Mouse (Mus musculus): ENCODE data around the gene Ncoa3.

Ncoa3 gene

GRCm38 (mm10) chr2:165992270-165993172, at the start of gene Ncoa3:
Gene Ncoa3, plus strand, starts transcription at chr2:165992636.
- ChIA-PET POLR2A (interaction anchor here (0.6 to 11.6 kb wide), 80 partner anchors 8 to 1135 kb away, joined by 3 to 586 read pairs (median 5); partner anchors contain the start of genes Zmynd8 (in 2 of the 4) and Pltp (in 1 of the 4)), CTCF (interaction anchor here in 3 of 4 experiments (0.6 to 3.3 kb wide), 14 partner anchors 11 to 399 kb away, joined by 3 to 31 read pairs (median 4); no protein-coding TSS in a partner anchor)

- POLR2A ChIA-PET: interaction anchor here in 2 of 4 experiments (1.0 to 3.3 kb wide), 9 partner anchors 8 to 109 kb away, joined by 3 to 12 read pairs (median 3); no protein-coding TSS in a partner anchor
- CTCF ChIA-PET: interaction anchor here (0.6 to 3.8 kb wide), 15 partner anchors 12 to 641 kb away, joined by 3 to 31 read pairs (median 4); partner anchors contain the start of gene Ncoa3 (in 1 of the 4)
Measured at GRCm38 (mm10) chr2:165943113-165943512, 49.3 kb upstream of the Ncoa3 start.

DNA sequence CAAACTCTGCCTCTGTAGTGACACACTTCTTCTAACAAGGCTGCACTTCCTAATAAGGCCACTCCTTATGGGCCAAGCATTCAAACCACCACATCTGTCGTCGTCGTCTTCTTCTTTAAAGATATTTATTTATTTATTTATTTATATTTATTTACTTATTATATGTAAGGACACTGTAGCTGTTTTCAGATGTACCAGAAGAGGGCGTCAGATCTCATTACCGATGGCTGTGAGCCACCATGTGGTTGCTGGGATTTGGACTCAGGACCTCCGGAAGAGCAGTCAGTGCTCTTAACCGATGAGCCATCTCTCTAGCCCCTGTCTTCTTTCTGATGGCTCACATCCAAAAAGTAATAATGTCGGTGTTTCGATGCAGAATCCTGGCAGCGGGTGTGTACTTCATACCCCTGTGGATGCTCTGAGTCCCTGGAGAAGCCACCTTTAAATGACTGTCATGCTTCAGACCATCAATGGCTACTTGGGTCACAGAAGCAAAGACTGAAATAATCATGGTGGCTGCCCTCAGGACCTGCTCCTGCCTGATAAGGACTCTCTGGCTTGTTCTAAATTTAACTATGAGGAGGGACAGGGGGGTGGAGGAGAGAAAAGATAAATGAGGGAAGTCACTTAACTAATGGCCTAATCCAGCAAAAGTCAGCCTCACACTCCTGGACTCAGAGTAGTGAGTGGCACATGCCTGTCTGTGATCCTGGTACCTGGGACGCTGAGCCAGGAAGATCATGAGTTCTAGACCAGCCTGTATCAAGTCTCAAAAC, 47.7 kb upstream of the Ncoa3 start:
- CTCF ChIA-PET: interaction anchor here in 3 of 4 experiments (0.9 to 3.8 kb wide), 12 partner anchors 10 to 138 kb away, joined by 3 to 31 read pairs (median 5); partner anchors contain the start of gene Ncoa3 (in 1 of the 3)
- POLR2A ChIA-PET: interaction anchor here (0.6 to 3.3 kb wide), 19 partner anchors 15 to 846 kb away, joined by 3 to 12 read pairs (median 3); partner anchors contain the start of gene Ncoa3 (in 1 of the 4)

- POLR2A ChIA-PET: interaction anchor here in 3 of 4 experiments (0.6 to 1.9 kb wide), 5 partner anchors 13 to 134 kb away, joined by 3 to 13 read pairs (median 6); partner anchors contain the start of gene Ncoa3 (in 1 of the 3)
- CTCF ChIA-PET: interaction anchor here in 2 of 4 experiments (0.9 to 3.8 kb wide), 2 partner anchors 48 to 90 kb away, joined by 5 to 31 read pairs; partner anchors contain the start of gene Ncoa3 (in 1 of the 2)
Measured at GRCm38 (mm10) chr2:165946046-165946564, 46.3 kb upstream of the Ncoa3 start.

DNA sequence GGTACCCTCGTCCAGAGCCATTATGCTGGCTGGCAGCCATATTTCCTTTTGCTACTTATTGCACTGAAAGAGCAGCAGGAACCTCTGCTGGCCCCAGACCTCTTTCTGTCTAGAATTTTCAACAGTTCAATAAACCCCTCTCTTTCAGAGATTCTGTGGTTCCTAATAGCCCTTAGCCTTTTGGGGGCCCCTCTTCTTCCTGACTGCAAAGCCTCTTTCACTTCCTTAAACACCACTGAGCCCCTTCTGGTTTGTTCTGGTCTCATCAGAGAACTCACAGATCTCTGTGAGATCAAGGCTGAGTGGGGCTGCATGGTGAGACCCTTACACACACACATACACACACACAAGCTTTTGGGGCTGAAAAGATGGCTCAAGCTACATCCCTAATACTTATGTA, 44.4 kb upstream of the Ncoa3 start:
- POLR2A ChIA-PET: interaction anchor here (0.6 to 2.4 kb wide), 4 partner anchors 21 to 119 kb away, joined by 3 to 13 read pairs (median 6); partner anchors contain the start of gene Ncoa3 (in 1 of the 4)
- CTCF ChIA-PET: no interaction called here

DNA sequence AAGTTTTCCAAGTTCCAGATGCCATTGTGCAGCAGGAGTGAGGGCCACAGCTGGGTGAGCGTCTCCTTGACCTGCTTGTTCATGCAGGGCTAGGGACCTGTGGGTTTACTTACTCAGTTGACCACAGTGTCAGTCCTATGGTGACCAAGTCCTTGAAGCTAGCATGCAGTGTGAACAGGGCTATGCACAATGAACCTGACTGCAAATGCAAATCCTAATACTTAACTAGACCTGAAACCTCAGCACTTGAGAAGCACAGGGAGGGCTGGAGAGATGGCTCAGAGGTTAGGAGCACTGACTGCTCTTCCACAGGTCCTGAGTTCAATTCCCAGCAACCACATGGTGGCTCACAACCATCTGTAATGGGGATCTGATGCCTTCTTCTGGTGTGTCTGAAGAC, 43.7 kb upstream of the Ncoa3 start:
- CTCF ChIA-PET: interaction anchor here in 1 of 4 experiments (0.7 kb wide), 1 partner anchor 33 kb away, joined by 3 read pairs; no protein-coding TSS in a partner anchor
- POLR2A ChIA-PET: interaction anchor here in 2 of 4 experiments (0.6 to 2.4 kb wide), 4 partner anchors 21 to 217 kb away, joined by 3 to 7 read pairs (median 4); partner anchors contain the start of gene Ncoa3 (in 1 of the 2)

DNA sequence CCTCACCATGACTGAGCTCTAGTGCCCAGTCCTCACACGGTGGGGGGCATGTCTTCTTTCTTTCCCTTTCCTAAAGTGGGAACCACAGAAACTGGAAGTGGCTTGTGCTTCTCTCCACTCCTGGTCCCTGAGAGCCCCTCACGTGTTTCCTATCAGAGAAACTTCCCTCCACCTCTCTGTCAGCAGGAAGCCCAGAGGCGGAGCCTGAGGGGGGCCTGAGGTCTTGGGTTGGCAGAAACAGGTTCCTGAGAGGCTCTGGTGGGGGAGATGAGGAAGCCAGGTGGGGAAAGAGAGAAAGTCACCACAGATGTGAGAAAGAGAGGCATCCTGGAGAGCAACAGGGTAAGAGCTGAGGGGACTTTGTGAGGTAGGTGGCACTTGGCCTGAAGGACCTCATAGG, 42.7 kb upstream of the Ncoa3 start:
- CTCF ChIA-PET: interaction anchor here in 1 of 4 experiments (1.1 kb wide), 1 partner anchor 18 kb away, joined by 4 read pairs; no protein-coding TSS in a partner anchor
- POLR2A ChIA-PET: interaction anchor here in 2 of 4 experiments (0.6 to 2.4 kb wide), 4 partner anchors 18 to 218 kb away, joined by 3 to 7 read pairs (median 6); partner anchors contain the start of gene Ncoa3 (in 1 of the 2)

GRCm38 (mm10) chr2:165951432-165952068, 40.9 kb upstream of the Ncoa3 start:
- CTCF ChIA-PET: interaction anchor here in 2 of 4 experiments (0.6 to 0.8 kb wide), 3 partner anchors 48 to 404 kb away, joined by 3 to 6 read pairs (median 4); no protein-coding TSS in a partner anchor
- POLR2A ChIA-PET: interaction anchor here in 3 of 4 experiments (0.8 to 2.0 kb wide), 17 partner anchors 9 to 103 kb away, joined by 3 to 12 read pairs (median 4); partner anchors contain the start of gene Ncoa3 (in 2 of the 3)

DNA sequence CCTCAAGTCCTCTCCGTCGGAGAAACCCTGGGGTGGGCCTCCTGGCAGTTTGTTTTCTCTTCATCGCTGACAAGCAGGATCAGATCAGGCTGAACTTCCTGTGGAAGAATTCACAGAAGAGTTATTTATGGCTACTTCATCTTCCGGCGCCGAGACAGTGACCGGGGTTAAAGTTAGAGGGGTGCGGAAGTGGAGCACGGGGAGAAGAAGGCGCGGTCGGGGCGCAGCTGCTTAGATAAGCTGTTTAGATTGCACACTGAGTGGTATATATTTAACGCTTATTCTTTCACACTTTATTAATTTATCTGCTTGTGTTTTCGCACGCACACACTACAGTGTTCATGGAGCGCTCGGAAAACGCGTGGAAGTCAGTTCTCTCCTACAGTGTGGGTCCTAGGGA, 37.6 kb upstream of the Ncoa3 start:
- ChIA-PET CTCF (interaction anchor here in 2 of 4 experiments (1.0 to 1.8 kb wide), 3 partner anchors 11 to 54 kb away, joined by 3 to 8 read pairs (median 4); no protein-coding TSS in a partner anchor), POLR2A (interaction anchor here (0.6 to 2.5 kb wide), 16 partner anchors 11 to 144 kb away, joined by 3 to 40 read pairs (median 4); partner anchors contain the start of gene Ncoa3 (in 2 of the 4))

DNA sequence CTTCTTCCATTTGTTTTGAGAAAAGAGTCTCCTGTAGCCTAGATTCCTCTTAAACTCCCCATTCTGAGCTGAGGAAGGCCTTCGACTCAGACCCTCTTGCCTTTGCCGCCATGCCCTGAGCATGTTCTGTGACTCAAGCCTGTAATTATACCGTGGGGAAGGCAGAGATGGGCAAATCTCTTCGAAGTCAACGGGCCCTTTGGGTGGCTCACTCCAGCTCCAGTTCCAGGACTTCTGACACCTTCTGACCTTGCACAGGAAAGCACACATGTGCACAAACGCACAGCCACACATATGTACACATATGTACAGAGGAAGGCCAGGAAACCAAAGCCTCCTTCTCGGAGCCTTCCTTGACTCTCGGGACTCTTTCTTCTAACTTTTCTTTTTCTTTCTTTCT, 37.0 kb upstream of the Ncoa3 start:
- CTCF ChIA-PET: interaction anchor here in 2 of 4 experiments (1.0 to 1.8 kb wide), 3 partner anchors 11 to 55 kb away, joined by 3 to 8 read pairs (median 4); no protein-coding TSS in a partner anchor
- POLR2A ChIA-PET: interaction anchor here (0.6 to 2.5 kb wide), 15 partner anchors 12 to 796 kb away, joined by 3 to 40 read pairs (median 6); partner anchors contain the start of gene Ncoa3 (in 2 of the 4)

DNA sequence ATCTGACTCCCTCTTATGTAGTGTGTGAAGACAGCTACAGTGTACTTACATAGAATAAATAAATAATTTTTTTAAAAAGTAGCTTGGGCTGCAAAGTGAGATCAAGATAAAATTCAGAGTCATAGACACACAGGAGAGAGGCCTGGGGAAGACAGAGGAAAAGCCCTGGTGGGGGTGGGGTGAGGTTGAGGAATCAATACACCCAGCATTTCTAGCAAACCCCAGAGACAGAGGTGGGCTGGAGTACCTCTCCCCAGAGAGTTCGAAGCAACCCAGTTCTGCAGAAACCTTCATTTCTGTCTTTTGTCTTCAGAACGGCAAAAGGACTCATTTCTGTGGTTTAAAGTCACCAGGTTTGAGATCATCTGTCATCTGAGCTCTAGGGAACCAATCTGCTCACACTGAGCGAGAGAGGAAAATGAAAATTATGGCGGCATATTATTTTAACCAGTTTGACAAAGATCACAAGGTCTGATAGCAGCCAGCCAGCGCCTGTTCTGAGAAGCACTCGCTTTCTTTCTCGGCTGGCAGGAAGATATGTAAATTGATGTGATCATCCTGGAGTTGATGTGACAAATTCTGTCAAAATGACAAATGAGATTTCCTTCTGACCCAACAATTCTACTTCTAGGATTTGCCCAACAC, 36.2 kb upstream of the Ncoa3 start:
- POLR2A ChIA-PET: interaction anchor here in 3 of 4 experiments (0.6 to 33.6 kb wide), 12 partner anchors 12 to 146 kb away, joined by 3 to 586 read pairs (median 4); partner anchors contain the start of gene Ncoa3 (in 2 of the 3)
- CTCF ChIA-PET: interaction anchor here in 1 of 4 experiments (1.7 kb wide), 1 partner anchor 12 kb away, joined by 4 read pairs; no protein-coding TSS in a partner anchor

- CTCF ChIA-PET: interaction anchor here in 1 of 4 experiments (0.5 to 0.6 kb wide), 2 partner anchors 31 to 125 kb away, joined by 3 to 4 read pairs; no protein-coding TSS in a partner anchor
- POLR2A ChIA-PET: interaction anchor here in 3 of 4 experiments (0.6 to 33.6 kb wide), 15 partner anchors 8 to 397 kb away, joined by 3 to 586 read pairs (median 4); partner anchors contain the start of gene Ncoa3 (in 1 of the 3)
Measured at GRCm38 (mm10) chr2:165957257-165957828, 35.1 kb upstream of the Ncoa3 start.

- POLR2A ChIA-PET: interaction anchor here in 3 of 4 experiments (0.7 to 33.6 kb wide), 7 partner anchors 10 to 71 kb away, joined by 3 to 586 read pairs (median 3); partner anchors contain the start of gene Ncoa3 (in 1 of the 3)
Measured at GRCm38 (mm10) chr2:165958556-165958955, 33.9 kb upstream of the Ncoa3 start.

GRCm38 (mm10) chr2:165960695-165961094, 31.7 kb upstream of the Ncoa3 start:
- ChIA-PET CTCF (interaction anchor here in 1 of 4 experiments (0.6 kb wide), 1 partner anchor 107 kb away, joined by 3 read pairs; no protein-coding TSS in a partner anchor), POLR2A (interaction anchor here in 2 of 4 experiments (1.9 to 33.6 kb wide), 4 partner anchors 8 to 36 kb away, joined by 4 to 586 read pairs (median 234); partner anchors contain the start of gene Ncoa3 (in 1 of the 2))

More at GRCm38 (mm10) chr2:165958556-165958955, 33.9 kb upstream of the Ncoa3 start:
- CTCF ChIA-PET: no interaction called here

DNA sequence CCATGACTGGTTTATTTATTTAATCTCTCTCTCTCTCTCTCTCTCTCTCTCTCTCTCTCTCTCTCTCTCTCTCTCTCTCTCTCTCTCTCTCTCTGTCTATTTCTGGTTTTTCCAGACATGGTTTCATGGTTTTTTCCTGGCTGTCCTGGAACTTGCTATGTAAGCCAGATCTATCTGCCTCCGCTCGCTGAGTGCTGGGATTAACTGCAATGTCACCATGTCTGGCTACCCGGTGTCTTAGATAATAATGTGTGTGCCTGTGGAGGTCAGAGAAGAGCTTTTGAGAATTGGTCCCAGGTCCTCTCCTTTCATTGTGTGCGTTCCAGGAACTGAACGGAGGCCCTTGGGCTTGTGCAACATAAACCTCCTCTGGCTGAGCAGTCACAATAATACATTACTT, 29.6 kb upstream of the Ncoa3 start:
- CTCF ChIA-PET: interaction anchor here in 1 of 4 experiments (0.6 kb wide), 1 partner anchor 120 kb away, joined by 3 read pairs; no protein-coding TSS in a partner anchor
- POLR2A ChIA-PET: interaction anchor here in 3 of 4 experiments (0.6 to 33.6 kb wide), 10 partner anchors 10 to 172 kb away, joined by 3 to 586 read pairs (median 4); partner anchors contain the start of gene Ncoa3 (in 1 of the 3)

Data from embryonic stem cell, embryonic (primary cell).